Mouse (Mus musculus): Measurements from ENCODE around the gene Nhlrc1.

DNA sequence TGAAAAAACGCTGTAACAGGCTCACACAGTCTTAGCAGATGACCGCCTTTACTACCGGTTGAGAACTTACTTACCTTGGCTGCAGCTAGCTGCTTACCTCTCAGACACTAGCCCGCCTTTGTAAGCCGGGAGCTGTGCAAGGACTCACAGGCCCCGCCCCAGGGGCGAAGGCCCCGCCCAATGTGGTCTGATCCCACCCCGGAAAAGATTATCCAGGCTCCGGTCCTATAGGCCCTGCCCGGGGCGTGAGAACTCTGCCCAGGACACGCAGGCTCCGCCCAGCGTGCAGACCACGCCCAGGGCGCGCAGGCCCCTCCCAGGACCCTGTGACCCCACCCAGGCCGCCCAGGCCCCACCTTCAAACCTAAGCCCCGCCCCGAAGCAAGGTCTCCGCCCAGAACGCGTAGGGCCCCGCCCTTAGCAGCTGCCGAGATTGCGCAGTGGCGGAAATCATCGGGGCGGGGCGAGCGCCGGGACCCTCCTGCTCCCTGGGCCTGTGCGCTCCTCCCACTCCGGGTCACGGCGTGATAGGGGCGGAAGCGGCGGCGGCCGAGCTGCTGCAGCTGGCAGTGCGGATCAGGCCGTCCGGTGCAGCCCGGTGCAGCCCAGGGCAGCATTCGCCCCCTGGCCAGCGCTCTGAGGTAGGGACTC lies 28.5 kb upstream of the Nhlrc1 start, which contains the start of gene Kdm1b:
- TF ChIP-seq MAFK (IDR thresholded peaks at IDR 0.05; ENCODE audit: insufficient read depth, low read depth, low read length) (no peak), HCFC1 (IDR thresholded peaks at IDR 0.05; ENCODE audit: borderline replicate concordance, insufficient read depth, low read length) (no peak), ZNF384 (IDR thresholded peaks at IDR 0.05; ENCODE audit: low read depth, low read length) (no peak)

Measured in ES-E14 (cell line).